Mouse (Mus musculus) stomach, postnatal 0 days (tissue): Measurements from ENCODE around the gene Nxn.

ENCODE experiments used
- CTCF ChIP-seq: IDR thresholded peaks from 2 replicates; pipeline ENCODE4 v1.5.1; 2016; ENCODE audit warnings: antibody characterized with exemption, low read depth, mild to moderate bottlenecking, moderate library complexity
- EP300 ChIP-seq: optimal IDR thresholded peaks from 2 replicates; pipeline ENCODE3; 2016; ENCODE audit warnings: antibody characterized with exemption

DNA sequence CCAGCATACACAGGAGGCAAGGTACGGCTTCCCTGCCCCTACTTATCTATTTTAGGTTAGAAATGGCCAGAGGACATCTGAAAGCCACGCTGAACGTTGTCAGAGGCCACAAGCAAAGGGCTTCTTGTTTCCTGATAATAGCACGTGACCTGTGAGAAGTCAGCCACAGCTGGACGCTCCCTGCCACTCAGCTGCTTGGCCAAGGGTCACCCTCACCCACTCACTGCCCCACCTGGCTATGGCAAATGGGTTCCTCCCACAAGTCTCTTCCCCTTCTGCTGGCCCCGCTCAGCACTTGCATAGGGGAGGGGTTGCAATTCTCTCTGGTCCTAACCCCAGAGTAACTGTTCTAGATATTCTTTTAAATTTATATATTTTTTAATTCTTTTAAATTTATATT lies 43.5 kb downstream of the Nxn start:
- TF ChIP-seq EP300 (no peak), CTCF (no peak)
